Mouse (Mus musculus) thymus, adult 2 months (tissue): ENCODE results near the gene Ccz1.

ENCODE experiments used
- CTCF ChIP-seq: fragments of 200-500 bp; IDR thresholded peaks from 2 replicates; pipeline ENCODE4 v1.5.1; 2012; ENCODE audit warnings: mild to moderate bottlenecking, control low read depth, low read length, moderate library complexity, borderline replicate concordance; ENCODE audit not compliant: control insufficient read depth, poor library complexity, insufficient read depth; ENCODE audit errors: extremely low read depth
- POLR2A ChIP-seq: fragments of 200-500 bp; IDR thresholded peaks from 2 replicates; pipeline ENCODE4 v1.6.1; 2012; ENCODE audit warnings: mild to moderate bottlenecking, low read length, control low read depth, moderate library complexity; ENCODE audit not compliant: control insufficient read depth, poor library complexity, insufficient read depth; ENCODE audit errors: extremely low read depth

GRCm38 (mm10) chr5:143990086-143990485 is 24.6 kb downstream of the Ccz1 start:
- TF ChIP-seq CTCF, result no peak
- no peak for TF ChIP-seq POLR2A
